Mouse (Mus musculus) ovary, adult 18-20 months (tissue): ENCODE data around the gene Mrrf.

Source experiments
- DNase-seq: peaks from one replicate; pipeline ENCODE4 v3.0.0; 2022; ENCODE audit warnings: low spot score, mixed read lengths

Mrrf gene

GRCm38 (mm10) chr2:36200813-36201212, 64.6 kb downstream of the Mrrf start:
- no peak for DNase-seq

- no peak for DNase-seq
Measured at GRCm38 (mm10) chr2:36201756-36202610, 65.8 kb downstream of the Mrrf start.

GRCm38 (mm10) chr2:36202611-36202880, 66.4 kb downstream of the Mrrf start:
- no peak for DNase-seq

GRCm38 (mm10) chr2:36203011-36203825, 67.0 kb downstream of the Mrrf start:
- no peak for DNase-seq

- no peak for DNase-seq
Measured at GRCm38 (mm10) chr2:36204595-36204994, 68.4 kb downstream of the Mrrf start.

GRCm38 (mm10) chr2:36207071-36207470, 70.9 kb downstream of the Mrrf start:
- DNase-seq, result no peak

GRCm38 (mm10) chr2:36210796-36211195, 74.6 kb downstream of the Mrrf start:
- DNase-seq, result no peak

GRCm38 (mm10) chr2:36211785-36212184, 75.6 kb downstream of the Mrrf start:
- DNase-seq, result no peak

GRCm38 (mm10) chr2:36213108-36213507, 76.9 kb downstream of the Mrrf start:
- DNase-seq, result no peak

- peak; percentile 66 for DNase-seq
Measured at GRCm38 (mm10) chr2:36214023-36214422, 77.8 kb downstream of the Mrrf start.

GRCm38 (mm10) chr2:36214425-36214824, 78.2 kb downstream of the Mrrf start:
- no peak for DNase-seq

- no peak for DNase-seq
Measured at GRCm38 (mm10) chr2:36215203-36215739, 79.1 kb downstream of the Mrrf start.

- no peak for DNase-seq
Measured at GRCm38 (mm10) chr2:36216546-36216945, 80.4 kb downstream of the Mrrf start.

- DNase-seq, result no peak
Measured at GRCm38 (mm10) chr2:36216953-36217573, 80.9 kb downstream of the Mrrf start.

GRCm38 (mm10) chr2:36217692-36218233, 81.6 kb downstream of the Mrrf start:
- DNase-seq, result no peak

GRCm38 (mm10) chr2:36220106-36220505, 83.9 kb downstream of the Mrrf start:
- DNase-seq, result no peak

- no peak for DNase-seq
Measured at GRCm38 (mm10) chr2:36220891-36221290, 84.7 kb downstream of the Mrrf start.

- no peak for DNase-seq
Measured at GRCm38 (mm10) chr2:36222168-36222848, 86.1 kb downstream of the Mrrf start.

GRCm38 (mm10) chr2:36223436-36223835, 87.2 kb downstream of the Mrrf start:
- no peak for DNase-seq

- DNase-seq, result no peak
Measured at GRCm38 (mm10) chr2:36224153-36224552, 88.0 kb downstream of the Mrrf start.

- no peak for DNase-seq
Measured at GRCm38 (mm10) chr2:36224599-36224998, 88.4 kb downstream of the Mrrf start.

- DNase-seq, result peak; percentile 21
Measured at GRCm38 (mm10) chr2:36230366-36230765, 94.2 kb downstream of the Mrrf start, which contains the start of gene Ptgs1. Gene Ptgs1 (plus strand): TSS chr2:36230426.
